Mouse (Mus musculus): ENCODE results near the gene A830005F24Rik. TPM values are rescaled to one million over a fixed set of nuclear protein-coding genes. Genes with fewer than 3 reads are reported as not detected.

Gene A830005F24Rik
- 1 to 10 TPM; 1.8 TPM for polyA plus RNA-seq (2017; shearing (Covaris generic))

GRCm38 (mm10) chr13:48513003-48513929, at the start of gene A830005F24Rik, which contains the start of gene Zfp169:
Gene A830005F24Rik, plus strand, starts transcription at chr13:48513570.
Gene Zfp169, minus strand, starts transcription at chr13:48513451.

Other genes starting within 250 kb of the A830005F24Rik start
- gene Zfp169, start 119 bp upstream of the A830005F24Rik start, polyA plus RNA-seq (2017; shearing (Covaris generic)), result 10 to 100 TPM; 10.5 to 12.2 TPM
- gene Ptpdc1, start 112.1 kb downstream of the A830005F24Rik start, polyA plus RNA-seq (2017; shearing (Covaris generic)), result 1 to 10 TPM; 4.4 to 5.9 TPM
- gene Barx1, start 149.4 kb downstream of the A830005F24Rik start, polyA plus RNA-seq (2017; shearing (Covaris generic)), result not detected

All from inflammation-experienced regulatory T-cells (primary cell).